Mouse (Mus musculus) ES-E14 (cell line): Measurements from ENCODE around the gene Flt3.

ENCODE experiments used
- CHD2 ChIP-seq: IDR thresholded peaks from 2 replicates; pipeline ENCODE4 v1.6.1; 2014; ENCODE audit warnings: mild to moderate bottlenecking, low read depth, low read length, inconsistent platforms
- HCFC1 ChIP-seq: IDR thresholded peaks from 2 replicates; pipeline ENCODE4 v1.6.1; 2012; ENCODE audit warnings: low read length, inconsistent platforms, borderline replicate concordance; ENCODE audit not compliant: insufficient read depth
- MAFK ChIP-seq: IDR thresholded peaks from 2 replicates; pipeline ENCODE4 v1.6.1; 2014; ENCODE audit warnings: mild to moderate bottlenecking, low read depth, low read length, inconsistent platforms; ENCODE audit not compliant: insufficient read depth
- ZC3H11A ChIP-seq: IDR thresholded peaks from 2 replicates; pipeline ENCODE4 v1.6.1; 2012; ENCODE audit warnings: low read depth, mild to moderate bottlenecking, inconsistent platforms, low read length, borderline replicate concordance
- ZNF384 ChIP-seq: IDR thresholded peaks from 2 replicates; pipeline ENCODE4 v1.6.1; 2012; ENCODE audit warnings: low read depth, low read length, inconsistent platforms

DNA sequence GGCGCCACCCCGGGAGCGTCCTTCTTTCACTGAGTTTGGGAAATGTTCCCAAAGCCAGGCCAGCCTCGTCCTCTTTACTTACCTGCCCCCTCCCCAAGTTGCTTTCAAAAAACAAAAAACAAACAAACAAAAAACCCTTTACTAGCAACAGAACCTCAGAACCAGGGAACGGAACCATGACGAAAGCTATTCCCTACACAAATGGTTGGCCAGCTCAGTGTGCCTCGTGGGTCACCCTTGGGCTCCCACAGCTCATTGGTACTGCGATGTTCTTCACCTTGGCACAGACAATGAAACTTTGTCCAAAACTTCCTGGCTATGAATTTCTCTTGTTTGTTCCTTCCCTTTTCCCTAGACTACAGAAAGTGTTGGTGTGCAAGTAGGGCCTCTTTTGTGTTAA, 98.1 kb downstream of the Flt3 start:
- no peak for TF ChIP-seq ZNF384
- no peak for TF ChIP-seq CHD2
- no peak for TF ChIP-seq MAFK
- TF ChIP-seq ZC3H11A: no peak
- TF ChIP-seq HCFC1: no peak
